Mouse (Mus musculus): ENCODE measurements at regions not wholly inside any gene's neighbourhood (a gene's known extent, or its start where the extent isn't known, plus 50 kb on each side); places are given as distances from the start of the nearest gene placed in this dataset.

- DNase-seq (ENCODE audit: low spot score) = no peak
Measured at GRCm38 (mm10) chr15:42304097-42304496, 2169.9 kb downstream of the 9330182O14Rik start.

GRCm38 (mm10) chr15:42309586-42309985 lies 2175.4 kb downstream of the 9330182O14Rik start:
- peak; percentile 49 for DNase-seq (ENCODE audit: low spot score)

- DNase-seq (ENCODE audit: low spot score) = no peak
Measured at GRCm38 (mm10) chr15:42311166-42311565, 2177.0 kb downstream of the 9330182O14Rik start.

GRCm38 (mm10) chr15:42320349-42320748 lies 2186.2 kb downstream of the 9330182O14Rik start:
- DNase-seq (ENCODE audit: low spot score) = no peak

- DNase-seq (ENCODE audit: low spot score) = no peak
Measured at GRCm38 (mm10) chr15:42322940-42323339, 2188.8 kb downstream of the 9330182O14Rik start.

- DNase-seq (ENCODE audit: low spot score) = peak; percentile 27
Measured at GRCm38 (mm10) chr15:42325221-42325620, 2191.1 kb downstream of the 9330182O14Rik start.

GRCm38 (mm10) chr15:42328535-42328934 lies 2194.4 kb downstream of the 9330182O14Rik start:
- DNase-seq (ENCODE audit: low spot score) = no peak

GRCm38 (mm10) chr15:42329742-42330141 lies 2195.6 kb downstream of the 9330182O14Rik start:
- no peak for DNase-seq (ENCODE audit: low spot score)

GRCm38 (mm10) chr15:42333642-42334041 lies 2199.5 kb downstream of the 9330182O14Rik start:
- DNase-seq (ENCODE audit: low spot score) = no peak

- DNase-seq (ENCODE audit: low spot score) = no peak
Measured at GRCm38 (mm10) chr15:42346131-42346530, 2212.0 kb downstream of the 9330182O14Rik start.

- DNase-seq (ENCODE audit: low spot score) = no peak
Measured at GRCm38 (mm10) chr15:42361871-42362270, 2227.7 kb downstream of the 9330182O14Rik start.

- DNase-seq (ENCODE audit: low spot score) = no peak
Measured at GRCm38 (mm10) chr15:42364979-42365378, 2230.8 kb downstream of the 9330182O14Rik start.

- DNase-seq (ENCODE audit: low spot score) = no peak
Measured at GRCm38 (mm10) chr15:42366796-42367195, 2232.6 kb downstream of the 9330182O14Rik start.

GRCm38 (mm10) chr15:42369603-42370002 lies 2235.4 kb downstream of the 9330182O14Rik start:
- DNase-seq (ENCODE audit: low spot score) = no peak

GRCm38 (mm10) chr15:42370044-42370443 lies 2235.9 kb downstream of the 9330182O14Rik start:
- DNase-seq (ENCODE audit: low spot score) = no peak

- no peak for DNase-seq (ENCODE audit: low spot score)
Measured at GRCm38 (mm10) chr15:42372704-42373286, 2238.6 kb downstream of the 9330182O14Rik start.

All from layer of hippocampus, adult 11-12 months (tissue).